Mouse (Mus musculus) bone marrow macrophage, adult 2 months (primary cell): ENCODE measurements around the gene Zfp773.

ENCODE experiments used
- CTCF ChIP-seq: IDR thresholded peaks from 2 replicates; pipeline ENCODE4 v1.5.1; 2012; ENCODE audit warnings: low read depth, mild to moderate bottlenecking, low read length, moderate library complexity
- POLR2A ChIP-seq: IDR thresholded peaks from 2 replicates; pipeline ENCODE4 v1.6.1; 2012; ENCODE audit warnings: mild to moderate bottlenecking, low read depth, low read length, borderline replicate concordance

GRCm38 (mm10) chr7:7144215-7144614 is 7.7 kb upstream of the Zfp773 start:
- TF ChIP-seq CTCF (no peak), POLR2A (no peak)
